Mouse (Mus musculus) heart, adult 18-20 months (tissue): ENCODE measurements at regions not wholly inside any gene's neighbourhood (a gene's known extent, or its start where the extent isn't known, plus 50 kb on each side); places are given as distances from the start of the nearest gene placed in this dataset.
"Not testable (repeated sequence)": the region's sequence is repeated elsewhere in the genome, so short reads cannot be mapped to it uniquely, and the experiment has no call there.

Source experiments
- DNase-seq, 2 experiments: peaks; one replicate each; pipeline ENCODE4 v3.0.0; 2021 to 2022; ENCODE audit warnings: mixed read lengths in 1 of 2

GRCm38 (mm10) chr17:13590240-13590837 lies 170.0 kb upstream of the Afdn start:
- DNase-seq: not testable (repeated sequence)
